Mouse (Mus musculus) megakaryocyte, adult 5-6 weeks (primary cell): Measurements from ENCODE around the gene Stx8. TPM values are rescaled to one million over a fixed set of nuclear protein-coding genes. Genes with fewer than 3 reads are reported as not detected.
A peak's percentile ranks its signal among the peaks of the same experiment; 100 is the strongest.

Source experiments
- ATAC-seq: 2 replicates; pipeline ENCODE4 v1.8.0; 2016; ENCODE audit warnings: mild to moderate bottlenecking, inconsistent platforms; ENCODE audit not compliant: poor library complexity, severe bottlenecking
- total RNA-seq, 2 experiments: library from RNA; stranded (forward) in 1 of 2; stranded (reverse) in 1 of 2; fragments of 153-499, 151-499 nt in 1 of 2; fragments of 221-1000, 200-1000 nt in 1 of 2; gene quantifications; 2 replicates each; pipeline versions ENCODE4 v1.2.3 to v1.2.4; 2015 to 2017

Gene Stx8
- total RNA-seq (2015) (46.9 and 58.9 TPM in 2 replicates), total RNA-seq (2017) (21.5 and 23.3 TPM in 2 replicates)

DNA sequence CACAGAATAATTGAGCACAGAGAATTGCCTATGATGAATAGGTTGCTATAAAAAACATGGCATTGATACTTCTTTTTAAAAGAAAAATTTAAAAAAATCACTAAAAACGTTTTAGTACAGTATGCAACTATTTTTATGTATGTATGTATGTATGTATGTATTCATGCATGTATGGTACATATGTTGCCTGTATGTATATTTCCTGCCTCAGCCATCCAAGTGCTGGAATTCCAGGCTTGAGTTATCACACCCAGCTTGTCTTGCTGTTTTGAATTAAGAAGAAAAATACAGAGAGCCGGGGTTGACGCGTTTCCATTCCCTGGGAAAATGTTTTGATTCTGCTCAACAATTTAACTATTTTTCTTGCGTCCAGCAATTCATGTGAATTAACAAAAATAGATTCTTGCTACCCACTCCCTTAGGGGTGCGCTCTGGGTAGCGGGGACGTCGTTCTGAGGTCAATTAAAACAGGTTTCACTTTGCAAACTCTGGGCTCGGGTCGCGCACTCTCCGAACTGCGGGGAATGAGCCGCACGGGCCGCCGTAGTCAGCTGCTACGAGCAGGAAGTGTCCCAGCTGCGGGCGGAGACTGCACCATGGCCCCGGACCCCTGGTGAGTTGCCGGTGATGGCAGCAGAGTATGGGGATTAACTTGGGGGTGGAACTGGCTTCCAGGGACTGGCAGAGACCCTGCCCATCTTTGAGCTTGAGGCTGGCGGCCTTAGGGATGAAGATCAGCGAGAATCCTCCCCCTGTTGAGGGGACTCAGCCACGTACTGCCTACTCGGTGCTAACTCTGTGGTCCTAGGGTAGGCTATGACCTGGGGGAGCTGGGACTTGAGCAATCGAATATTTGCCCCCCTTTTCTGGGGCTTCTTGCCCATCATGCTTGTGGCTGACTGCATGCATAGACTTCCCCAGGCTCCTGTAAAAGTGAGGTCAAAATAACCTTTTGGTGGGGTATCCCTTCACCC is at the start of gene Stx8:
TSS of gene Stx8 (plus strand) at position 289 of the 974 bp plus-strand sequence.
- peak; percentile 96 for ATAC-seq

DNA sequence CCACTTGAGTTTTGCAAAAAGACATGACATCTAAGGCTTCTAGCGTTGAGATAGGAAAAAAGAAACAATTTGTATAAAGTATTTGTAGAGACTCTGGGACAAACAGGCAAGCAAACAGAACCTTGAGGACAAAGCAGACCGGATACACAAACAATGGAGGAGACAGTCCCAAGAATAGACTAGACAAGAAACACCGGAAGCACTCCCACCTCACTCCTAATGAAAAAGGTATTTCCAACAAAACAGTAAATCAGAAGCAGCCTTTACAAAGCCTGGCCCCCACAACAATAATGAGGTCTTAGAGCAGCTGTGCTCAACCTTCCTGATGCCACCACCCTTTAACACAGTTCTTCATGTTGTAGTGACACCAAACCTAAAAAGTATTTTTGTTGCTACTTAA is 48.9 kb upstream of the Stx8 start:
- ATAC-seq, result no peak

DNA sequence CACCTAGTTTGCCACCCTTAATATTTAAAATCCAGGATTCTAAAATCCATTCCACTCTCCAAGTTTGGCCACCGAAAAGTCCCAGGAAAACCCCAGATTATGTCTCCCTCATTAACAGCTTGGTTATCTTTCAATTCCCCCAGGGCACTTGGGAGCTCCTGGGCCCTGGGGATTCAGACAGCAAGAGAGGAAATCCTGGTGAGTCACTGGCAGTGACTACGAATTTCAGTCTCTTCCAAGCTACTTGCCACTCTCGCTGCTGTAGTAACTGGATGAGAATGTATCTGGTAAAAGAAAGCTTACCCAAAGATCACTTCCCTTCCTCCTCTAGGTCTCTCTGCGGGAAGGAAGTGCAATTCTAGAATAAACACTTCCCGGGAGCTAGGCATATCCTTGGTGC is 46.4 kb upstream of the Stx8 start:
- ATAC-seq, result no peak

DNA sequence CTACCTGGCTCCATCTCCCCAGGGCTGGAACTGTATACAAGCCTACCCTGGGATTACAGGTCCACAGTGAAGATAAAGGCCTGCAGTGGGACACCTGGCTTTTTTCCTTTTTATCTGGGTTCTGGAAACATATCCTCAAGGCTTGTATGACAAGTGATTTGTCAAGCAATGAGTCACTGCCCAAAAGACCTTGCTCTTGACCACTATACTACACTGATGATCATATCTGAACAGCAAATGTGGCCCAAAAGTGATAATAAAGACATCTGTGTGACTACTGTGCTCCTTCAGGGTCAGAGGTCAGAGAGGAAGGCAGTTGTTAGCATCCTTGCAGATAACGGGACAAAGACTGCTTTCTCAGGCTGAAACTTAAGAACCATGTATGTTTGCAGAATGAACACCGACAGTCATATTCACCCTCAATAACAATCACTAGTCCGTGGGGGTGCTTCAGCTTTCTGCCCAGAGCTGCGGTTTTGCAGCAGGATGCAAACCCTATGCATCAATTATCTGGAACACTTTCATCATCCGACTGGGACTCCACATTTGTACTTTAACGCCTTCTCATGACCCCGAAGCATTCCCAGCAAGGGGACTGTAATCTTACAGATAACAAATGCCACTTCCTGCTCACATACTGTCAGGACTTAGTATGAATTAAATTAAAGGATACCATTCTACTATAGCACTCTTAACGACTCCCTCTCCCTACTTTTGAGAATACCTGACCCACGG is 45.6 kb upstream of the Stx8 start:
- no peak for ATAC-seq

DNA sequence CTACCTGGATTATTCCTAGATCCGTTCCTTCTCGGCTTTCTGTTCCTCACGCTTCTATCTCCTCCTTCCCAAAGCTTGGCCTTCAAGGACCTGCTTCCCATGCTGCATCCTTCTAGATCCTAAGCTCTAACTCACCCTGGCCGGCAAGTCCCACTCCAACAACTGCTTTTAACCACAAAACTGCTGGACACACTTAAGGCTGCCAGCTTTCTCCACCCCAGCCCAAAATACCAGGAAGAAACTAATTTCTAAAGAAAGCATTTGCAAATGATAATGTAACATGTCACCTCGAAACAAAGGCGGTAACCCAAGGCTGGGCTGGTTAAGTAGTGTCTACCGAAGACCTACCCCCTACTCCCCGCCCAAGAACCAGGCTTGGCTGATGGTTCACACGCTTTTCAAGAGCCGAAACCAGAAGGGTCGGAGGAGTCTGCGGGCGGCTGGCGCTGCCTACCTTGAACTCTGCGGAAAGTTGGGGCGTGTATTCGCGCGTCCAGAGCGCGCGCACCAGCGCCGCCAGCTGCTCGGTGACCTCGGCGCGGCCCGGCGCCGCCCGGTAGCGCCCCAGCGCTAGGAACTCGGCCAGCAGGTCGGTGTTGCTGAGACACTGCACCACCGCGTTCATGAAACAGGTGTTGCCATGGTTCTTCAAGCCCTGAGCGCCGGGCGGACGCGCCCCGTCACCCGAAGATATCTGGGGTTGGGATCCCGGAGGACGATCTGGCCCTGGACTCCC is 44.7 kb upstream of the Stx8 start:
- ATAC-seq, result no peak

DNA sequence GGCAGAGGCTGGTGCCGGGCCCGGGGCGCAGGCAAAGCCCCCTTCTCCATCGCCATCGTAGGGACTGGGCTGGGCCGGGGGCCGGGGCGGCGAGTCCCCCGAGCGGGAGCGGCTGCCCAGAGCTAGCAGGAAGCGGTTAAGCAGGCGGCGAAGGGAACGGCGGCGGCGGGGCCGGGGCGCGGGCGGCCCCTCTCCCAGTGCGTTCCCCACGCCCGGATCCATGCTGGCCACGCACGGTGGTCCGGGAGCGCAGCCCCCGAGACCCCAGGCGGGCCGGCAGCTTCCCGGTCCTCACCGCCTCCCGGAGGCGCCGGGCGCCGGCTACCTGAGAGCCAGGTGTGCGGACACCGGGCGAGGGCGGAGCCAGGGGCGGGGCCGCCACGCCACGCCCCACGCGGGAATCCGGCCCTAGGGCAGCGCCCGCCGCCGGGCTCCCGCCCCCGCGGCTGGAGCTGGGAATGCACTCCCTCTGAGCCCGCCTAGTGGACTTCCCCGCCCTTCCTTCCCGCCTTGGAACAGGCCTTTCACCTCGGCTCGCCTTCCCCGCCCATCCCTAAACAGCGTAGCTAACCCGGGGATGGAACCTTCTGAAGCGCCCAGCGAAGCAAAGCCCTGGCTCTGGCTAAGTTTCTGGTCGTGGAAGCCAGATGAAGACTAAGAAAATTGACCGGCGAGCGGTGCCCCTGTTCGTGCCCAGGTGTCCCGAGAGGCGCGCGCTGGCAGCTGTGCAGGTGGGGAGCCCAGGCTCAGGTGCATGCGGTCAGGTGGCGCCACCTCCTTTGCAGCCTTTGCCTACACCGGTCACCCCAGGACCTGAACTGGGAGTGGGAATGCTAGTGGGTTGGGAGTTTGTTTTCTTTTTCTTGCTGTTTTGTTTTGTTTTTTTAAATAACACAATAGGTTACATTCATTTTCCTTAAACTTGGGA is 43.9 kb upstream of the Stx8 start, which contains the start of gene Usp43:
TSS of gene Usp43 (minus strand) at position 327 of the 928 bp plus-strand sequence.
- no peak for ATAC-seq

DNA sequence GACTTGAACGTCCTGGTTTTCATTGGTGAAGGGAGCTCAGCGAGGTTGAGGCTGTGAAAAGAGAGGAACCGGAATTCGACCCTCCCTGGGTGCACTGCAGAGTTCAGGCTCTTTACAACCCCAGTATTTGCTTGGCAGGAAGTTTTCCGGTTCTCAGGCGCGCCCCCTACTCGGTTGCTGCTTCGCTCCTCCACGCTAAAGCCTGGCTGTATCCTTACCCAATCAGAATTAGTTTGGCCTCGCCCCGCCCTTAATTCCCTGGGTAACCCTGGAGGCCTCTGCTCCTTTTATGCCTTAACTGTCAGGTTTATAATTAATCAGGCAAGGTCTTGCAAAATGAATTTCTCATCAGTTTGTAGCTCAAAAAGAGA is 43.3 kb upstream of the Stx8 start:
- no peak for ATAC-seq

DNA sequence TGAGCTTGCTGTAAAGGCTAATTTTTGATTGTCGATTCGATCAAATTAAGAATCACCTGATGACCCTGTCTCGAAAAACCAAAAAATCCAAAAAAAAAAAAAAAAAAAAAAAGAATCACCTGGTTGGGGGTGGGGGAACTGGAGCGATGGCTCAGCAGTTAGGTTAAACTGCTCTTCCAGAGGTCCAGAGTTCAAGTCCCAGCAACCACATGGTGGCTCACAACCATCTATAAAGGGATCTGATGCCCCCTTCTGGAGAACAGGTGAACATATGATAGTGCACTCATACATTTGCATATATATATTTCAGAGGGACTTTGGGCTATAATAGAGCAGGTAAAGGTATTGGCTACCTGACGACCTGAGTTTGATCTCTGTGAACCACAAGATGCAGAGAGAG is 42.3 kb upstream of the Stx8 start:
- no peak for ATAC-seq

DNA sequence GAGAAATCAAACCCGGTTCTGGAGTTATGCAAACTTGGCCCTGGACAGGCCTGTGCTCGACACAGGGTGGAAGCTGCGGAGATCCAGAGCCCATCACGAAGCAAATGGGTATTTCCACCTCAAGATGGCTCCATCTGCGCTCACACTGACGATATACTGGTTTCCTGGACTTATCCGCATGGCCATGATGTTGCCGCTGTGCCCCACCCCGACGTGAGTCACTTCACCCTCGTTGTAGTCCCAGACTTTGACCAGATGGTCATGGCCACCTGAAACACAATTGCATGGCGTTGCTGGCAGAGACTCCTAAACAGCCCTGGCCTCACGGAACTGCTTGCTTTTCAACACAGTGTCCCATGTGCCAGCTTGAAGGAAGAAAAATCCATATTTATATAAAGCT is 41.0 kb upstream of the Stx8 start:
- ATAC-seq, result no peak

DNA sequence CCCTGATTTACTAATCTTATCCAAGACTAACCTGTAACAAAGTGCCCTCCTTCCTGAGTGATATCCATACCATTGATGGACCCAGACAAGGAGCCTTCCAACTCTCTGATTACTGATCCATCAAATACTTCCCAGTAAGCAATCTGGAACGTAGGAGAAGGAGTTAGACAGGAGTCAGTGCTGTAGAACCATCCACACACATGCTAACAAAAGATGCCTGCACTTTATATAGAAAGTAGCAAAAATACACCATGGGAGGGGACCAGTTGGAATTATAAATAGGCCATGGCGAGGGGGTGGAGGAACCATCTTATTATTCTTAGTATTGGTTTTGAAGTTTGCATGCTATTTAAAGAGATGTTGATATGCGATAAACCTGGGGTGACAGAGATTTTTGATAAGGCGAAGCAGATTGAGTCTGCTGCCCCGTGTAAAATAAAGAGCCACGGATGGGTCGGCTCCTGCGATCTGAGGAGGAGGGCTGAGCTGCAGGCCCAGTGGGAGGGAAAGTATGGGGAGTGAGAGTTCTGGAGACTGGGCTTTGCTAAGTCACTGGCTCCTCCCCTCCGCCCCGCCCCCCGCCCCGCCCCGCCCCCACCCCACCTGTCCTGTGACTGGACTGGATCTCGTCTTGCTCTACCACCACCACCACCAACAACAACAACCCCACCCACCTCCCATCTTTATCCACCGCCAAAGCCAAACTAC is 39.5 kb upstream of the Stx8 start:
- ATAC-seq, result no peak

DNA sequence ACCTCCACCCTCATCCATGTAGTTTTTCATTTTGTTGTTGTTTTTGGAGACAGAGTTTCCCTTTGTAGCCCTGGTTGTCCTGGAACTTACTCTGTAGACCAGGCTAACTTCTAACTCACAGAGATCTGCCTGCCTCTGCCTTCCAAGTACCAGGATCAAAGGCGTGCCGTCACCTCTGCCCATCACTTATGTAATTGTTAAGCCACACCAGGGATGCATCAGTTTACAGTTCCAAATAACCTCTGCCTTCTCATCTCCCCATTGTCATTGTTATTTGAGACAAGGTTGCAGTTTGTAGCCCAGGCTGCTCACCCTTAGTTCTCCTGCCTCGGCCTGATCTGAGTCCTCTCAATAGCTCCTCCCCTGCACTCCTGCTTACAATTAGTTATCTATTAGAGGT is 33.8 kb upstream of the Stx8 start:
- ATAC-seq, result no peak

DNA sequence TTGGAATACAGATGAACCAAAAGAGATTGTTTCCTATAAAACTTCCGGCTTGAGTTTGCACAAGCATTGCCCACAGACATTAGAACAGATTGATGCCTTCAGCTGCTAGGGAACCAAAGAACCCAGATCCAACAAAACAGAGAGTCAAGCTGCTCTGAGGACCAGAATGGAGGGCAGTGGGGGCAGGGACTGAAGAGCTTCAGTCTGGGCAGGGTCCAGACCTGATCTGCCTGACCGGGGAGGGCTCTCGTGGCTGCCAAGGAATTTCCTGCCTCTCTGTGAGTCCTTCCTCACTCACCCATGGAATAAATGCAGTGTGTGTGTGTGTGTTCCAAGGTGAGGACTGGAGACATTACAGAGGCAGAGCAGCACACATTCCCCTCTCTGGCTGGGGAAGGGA is 17.8 kb upstream of the Stx8 start:
- no peak for ATAC-seq

DNA sequence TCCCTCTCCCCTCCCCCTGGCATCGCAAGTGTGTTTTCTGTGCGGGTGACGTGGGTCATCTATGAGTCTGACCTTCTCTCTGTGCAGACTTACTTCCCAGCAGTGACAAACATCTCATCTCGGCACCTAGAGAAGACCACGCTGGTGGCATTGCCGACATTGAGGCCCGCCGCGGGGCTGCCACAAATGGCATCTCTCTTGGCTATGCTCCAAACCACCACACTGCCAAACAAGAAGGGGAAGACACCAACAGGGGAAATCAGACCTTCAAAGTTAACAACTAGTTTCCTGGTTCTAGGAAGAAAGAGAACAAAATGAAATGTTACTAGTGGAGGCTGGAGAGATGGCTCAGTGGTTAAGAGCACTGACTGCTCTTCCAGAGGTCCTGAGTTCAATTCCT is 16.5 kb upstream of the Stx8 start:
- no peak for ATAC-seq

DNA sequence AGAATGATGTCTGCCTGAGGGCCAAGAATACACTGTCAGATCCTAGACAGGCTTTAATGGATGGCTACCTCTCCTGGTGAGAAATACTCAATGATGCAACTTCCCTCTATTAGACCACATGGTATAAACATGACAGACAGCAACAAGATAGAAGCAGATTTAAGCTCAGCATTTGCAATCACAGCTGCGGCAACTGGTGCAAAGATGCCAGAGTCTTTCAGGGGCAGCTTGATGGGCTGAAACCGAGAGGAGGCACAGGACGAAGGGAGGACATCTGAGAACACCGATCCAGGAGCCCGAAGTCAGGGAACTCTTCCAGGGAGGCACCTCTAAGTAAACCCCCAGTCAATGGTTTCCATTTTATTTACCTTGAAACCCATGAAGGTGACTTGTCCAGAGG is 12.4 kb upstream of the Stx8 start:
- ATAC-seq, result no peak

DNA sequence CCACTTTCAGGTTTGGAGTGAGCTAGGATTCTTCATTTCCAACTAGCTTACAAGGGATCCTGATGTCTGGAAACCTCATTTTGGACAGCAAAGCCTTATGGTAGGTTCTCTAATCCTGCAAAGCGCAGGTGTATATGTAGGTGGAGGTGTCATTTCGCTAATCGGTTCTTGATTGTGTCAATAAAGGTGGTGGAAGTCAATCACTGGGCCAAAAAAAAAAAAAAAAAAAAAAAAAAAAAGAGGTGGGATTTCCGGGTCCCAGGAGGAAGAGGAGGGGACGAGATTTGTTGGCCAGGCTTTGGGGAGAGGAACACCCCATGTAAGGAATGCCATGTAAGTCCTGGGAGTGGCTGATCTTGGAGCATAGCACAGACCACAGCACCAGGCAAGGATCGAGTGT is 11.6 kb upstream of the Stx8 start:
- ATAC-seq, result no peak

DNA sequence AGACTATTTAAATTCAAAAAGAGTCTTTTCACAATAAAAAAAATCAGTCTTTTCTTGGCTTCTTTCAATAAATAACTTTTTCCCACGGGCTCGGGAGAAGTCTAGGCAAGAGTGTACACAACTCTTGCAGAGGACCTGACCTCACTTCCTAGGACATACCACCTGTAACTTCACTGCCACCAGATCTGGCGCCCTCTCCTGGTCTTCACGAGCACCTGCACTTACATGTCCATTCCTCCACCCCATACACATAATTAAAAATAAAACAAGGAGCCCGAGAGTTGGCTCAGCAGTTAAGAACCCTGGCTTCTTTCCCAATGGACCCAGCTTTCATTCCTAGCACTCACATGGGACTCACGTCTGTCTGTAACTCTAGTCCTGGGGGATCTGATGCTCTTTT is 1.9 kb upstream of the Stx8 start:
- no peak for ATAC-seq

DNA sequence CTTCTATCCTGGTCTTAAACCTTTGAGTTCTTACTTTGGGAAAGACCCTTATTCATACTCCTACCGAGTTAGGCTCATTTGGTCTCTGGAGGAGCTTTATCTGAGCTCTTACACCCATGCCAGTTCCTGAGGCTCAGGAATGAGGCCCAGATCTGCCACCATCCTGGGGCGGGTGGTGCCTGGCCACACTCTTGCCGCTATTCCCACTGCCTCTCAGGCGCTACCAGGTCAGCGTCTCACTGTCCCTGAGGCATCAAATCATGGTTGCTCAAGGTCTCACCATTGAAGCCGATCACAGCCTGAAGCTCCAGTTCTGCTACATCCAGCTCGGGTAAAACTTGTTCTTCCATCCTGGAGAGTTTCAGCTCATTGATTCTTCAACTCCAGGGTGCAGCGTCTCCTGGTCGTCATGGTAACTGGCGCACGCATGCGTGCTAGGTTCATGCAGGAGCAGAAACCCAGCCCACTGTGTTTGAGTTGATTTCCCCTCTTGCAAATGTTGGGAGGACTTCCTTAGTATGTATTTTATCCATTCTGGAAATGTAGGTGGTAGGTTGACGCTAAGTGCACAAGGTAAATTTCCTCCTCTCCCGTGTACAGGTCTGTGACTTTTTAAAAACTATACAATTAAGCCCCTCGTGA is 630 bp upstream of the Stx8 start, which contains the start of gene Cfap52:
TSS of gene Cfap52 (minus strand) at position 410 of the 642 bp plus-strand sequence.
- ATAC-seq, result peak; percentile 49

DNA sequence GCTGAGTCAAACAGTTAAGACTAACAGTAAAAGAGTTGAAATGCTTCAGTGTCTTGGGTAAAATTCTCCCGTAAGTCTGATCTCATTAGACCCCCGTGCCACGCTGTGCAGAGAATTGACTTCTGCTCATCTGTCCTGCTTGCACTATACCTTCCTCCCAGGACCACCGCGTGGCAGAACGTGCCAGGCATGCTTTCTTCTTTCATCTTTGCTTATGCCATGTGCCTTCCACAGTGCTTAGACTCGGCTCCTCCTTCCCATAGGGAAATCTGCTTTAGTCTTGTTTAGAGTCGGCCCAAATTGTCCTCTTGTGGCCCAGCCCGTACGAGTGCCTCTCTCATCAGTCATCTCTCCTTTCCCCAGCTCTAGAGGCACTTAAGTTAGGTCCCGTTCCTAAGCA is 1.8 kb downstream of the Stx8 start:
- ATAC-seq, result no peak

DNA sequence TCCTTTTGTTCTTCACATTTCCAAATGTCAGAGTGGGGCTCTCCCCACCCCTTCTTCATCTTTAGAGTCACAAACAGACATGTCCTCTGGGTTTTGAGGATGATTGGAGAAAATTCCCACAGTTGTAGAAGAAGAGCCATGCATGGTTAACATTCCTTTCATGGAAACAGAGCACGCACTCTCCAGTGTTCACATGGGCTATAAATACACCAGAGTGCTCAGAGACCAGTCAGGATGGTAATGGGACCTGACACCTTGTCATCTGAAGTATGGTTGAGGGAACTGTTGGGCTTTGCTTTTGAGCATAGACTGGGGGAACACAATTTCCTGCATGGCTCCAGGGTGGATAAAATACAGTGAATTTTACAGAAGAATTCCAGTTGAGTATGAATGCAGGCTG is 6.6 kb downstream of the Stx8 start:
- no peak for ATAC-seq
